Comparison of ENCODE assay signal across 9 mouse cellular contexts in genomic region chr8:120407701-120408240, GRCm38 (mm10).
DNase-seq lines count a peak whose midpoint lies in the region; ATAC-seq lines count a peak whose summit lies in the region.
"Had no signal": no experiment of that assay in that cellular context is flagged by ENCODE, and none has a peak within 500 bp of the region (broad histone marks: within the 10 kb centered on the region; RNA-seq: fewer than 3 reads in every experiment).

No protein-coding gene starts in this region.

- no peak overlapping the region for H3K4me2 ChIP-seq in kidney, embryonic 15.5 days

- H3K36me3 ChIP-seq in heart, embryonic 10.5 days: no peaks in the 10 kb centered on the region
- no peaks in the 10 kb centered on the region for H3K36me3 ChIP-seq in kidney, embryonic 15.5 days

- 0 out of 2 replicates have a peak, but pooled peaks have one; percentile 31 for ATAC-seq in cerebellum, adult (ENCODE audit: insufficient number of reproducible peaks, low FRiP score, low TSS enrichment)
- ATAC-seq in common myeloid progenitor, adult 5-6 weeks (replicated peaks; ENCODE audit: low read depth, poor library complexity, severe bottlenecking): peak; percentile 58; the same call in 1 of the 2 replicates
- ATAC-seq in kidney, embryonic 15.5 days (replicated peaks; ENCODE audit: low FRiP score): peak; percentile 45
- peak; percentile 31 for ATAC-seq in megakaryocyte, adult 5-6 weeks (ENCODE audit: poor library complexity, severe bottlenecking)

- no peak for DNase-seq in cerebellum, adult 8-10 months
- peak; percentile 88 for DNase-seq in heart, embryonic 10.5 days (ENCODE audit: low spot score)
- DNase-seq in spleen, postnatal 36 days (ENCODE audit: low spot score in 2 of 2): peak; percentile 55 to 61
- DNase-seq in right cerebral cortex, adult 18-20 months: no peak

- H3K4me3 ChIP-seq in heart, embryonic 10.5 days: no peak overlapping the region
- H3K4me3 ChIP-seq in kidney, embryonic 15.5 days (replicated peaks): no peak overlapping the region

- no peaks in the 10 kb centered on the region for H3K9me3 ChIP-seq in heart, embryonic 10.5 days
- H3K9me3 ChIP-seq in kidney, embryonic 15.5 days (replicated peaks): no peaks in the 10 kb centered on the region

- WGBS in heart, embryonic 10.5 days: 9% methylated on average over 8 of the region's 9 CpGs
- 14% methylated on average over 9 of the region's 9 CpGs for WGBS in kidney, embryonic 15.5 days

- H3K27me3 ChIP-seq in heart, embryonic 10.5 days (ENCODE audit: insufficient read depth, poor library complexity, severe bottlenecking): peaks cover 18% of the 10 kb centered on the region
- H3K27me3 ChIP-seq in kidney, embryonic 15.5 days: peaks cover 20% of the 10 kb centered on the region; the same call in 1 of the 2 replicates

- H3K27ac ChIP-seq in heart, embryonic 10.5 days: peak overlapping the region; percentile 42
- peak overlapping the region; percentile 51; the same call in 1 of the 2 replicates for H3K27ac ChIP-seq in kidney, embryonic 15.5 days
- H3K27ac ChIP-seq: macrophage had no signal

- no peak overlapping the region for H3K9ac ChIP-seq in kidney, embryonic 15.5 days

- H3K4me1 ChIP-seq in heart, embryonic 10.5 days: peaks cover 77% of the 10 kb centered on the region
- peaks cover 56% of the 10 kb centered on the region for H3K4me1 ChIP-seq in kidney, embryonic 15.5 days

Comparison
In these comparisons a context has a peak if more than half of its experiments do, and no peak if none do; other contexts are left out.
1. DNase-seq: peak in heart, embryonic 10.5 days (single experiment) and spleen, postnatal 36 days (2 of 2); none in cerebellum, adult 8-10 months (single experiment) and right cerebral cortex, adult 18-20 months (single experiment).
2. Peak in every context shown above with its lines, with median percentiles within 50 percentile points of each other: ATAC-seq.